Mouse (Mus musculus): ENCODE data around the gene Glod4. TPM values are rescaled to one million over a fixed set of nuclear protein-coding genes. Genes with fewer than 3 reads are reported as not detected.
A peak's percentile ranks its signal among the peaks of the same experiment; 100 is the strongest.

Glod4 gene
- polyA plus RNA-seq, 1 experiment from 2014 or later, result 112 TPM

DNA sequence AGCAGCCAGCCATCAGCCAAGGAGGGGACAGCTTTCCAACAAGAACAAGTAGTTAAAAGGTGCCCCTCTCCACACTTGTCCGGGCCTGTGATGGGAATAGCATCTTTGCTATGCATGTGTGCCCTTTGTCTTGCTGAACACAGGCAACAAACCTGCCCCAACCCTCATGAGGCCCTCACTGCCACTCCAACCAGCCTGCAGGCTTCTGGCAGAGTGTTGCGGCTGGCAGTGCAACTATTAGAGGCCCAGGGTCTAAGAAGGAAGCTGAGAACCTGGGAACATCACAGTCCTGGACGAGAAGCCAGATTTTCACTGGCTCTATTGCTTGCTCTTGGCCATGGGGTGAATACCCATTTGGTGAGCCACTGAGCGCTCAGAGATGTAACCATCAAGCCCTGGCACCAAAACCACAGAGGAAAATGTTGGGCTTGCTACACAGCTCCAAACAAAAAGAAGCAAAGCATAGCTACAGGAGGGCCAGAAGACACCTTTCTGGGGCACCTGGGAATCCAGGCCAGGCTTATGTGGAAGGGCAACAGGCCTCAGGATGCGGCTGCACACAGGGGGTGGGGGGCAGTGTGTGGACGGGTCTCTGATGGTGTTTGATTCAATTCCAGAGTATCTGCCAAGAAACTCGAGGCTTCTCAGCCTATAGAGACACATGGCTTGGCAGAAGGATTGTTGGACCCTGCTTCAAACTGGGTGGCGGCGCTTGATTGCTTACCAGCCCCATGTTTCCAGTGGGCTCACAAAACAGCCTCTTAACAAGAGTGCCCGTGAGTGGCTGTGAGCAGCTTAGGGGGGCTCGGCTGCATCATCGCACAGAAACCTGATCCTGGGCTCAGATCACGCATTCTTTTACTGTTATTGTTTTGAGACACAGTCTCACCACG is 35.7 kb upstream of the Glod4 start:
- H3K27ac ChIP-seq (replicated peaks), result peak overlapping the region; percentile 38
- WGBS, result 53% methylated on average over 14 of the region's 14 CpGs
- H3K9ac ChIP-seq (replicated peaks), result no peak overlapping the region
- 0 out of 2 replicates have a peak, but pooled peaks cover 2% of the 10 kb centered on the region for H3K36me3 ChIP-seq
- H3K9me3 ChIP-seq (replicated peaks), result no peaks in the 10 kb centered on the region
- no peak for ATAC-seq (ENCODE audit: low FRiP score)
- H3K4me2 ChIP-seq, result no peak overlapping the region
- no peak overlapping the region for H3K4me3 ChIP-seq (replicated peaks)
- peaks cover 21% of the 10 kb centered on the region for H3K4me1 ChIP-seq
- H3K27me3 ChIP-seq (replicated peaks), result no peaks in the 10 kb centered on the region

GRCm38 (mm10) chr11:76272440-76272839 is 28.9 kb upstream of the Glod4 start:
- H3K27me3 ChIP-seq (replicated peaks), result no peaks in the 10 kb centered on the region
- H3K9ac ChIP-seq (replicated peaks), result no peak overlapping the region
- H3K4me2 ChIP-seq, result no peak overlapping the region
- H3K27ac ChIP-seq (replicated peaks), result no peak overlapping the region
- H3K4me1 ChIP-seq, result peaks cover 13% of the 10 kb centered on the region
- WGBS, result 78% methylated on average over 4 of the region's 4 CpGs
- no peak overlapping the region for H3K4me3 ChIP-seq (replicated peaks)
- 0 out of 2 replicates have a peak, but pooled peaks cover 2% of the 10 kb centered on the region for H3K36me3 ChIP-seq
- H3K9me3 ChIP-seq (replicated peaks), result no peaks in the 10 kb centered on the region
- ATAC-seq (ENCODE audit: low FRiP score), result no peak

DNA sequence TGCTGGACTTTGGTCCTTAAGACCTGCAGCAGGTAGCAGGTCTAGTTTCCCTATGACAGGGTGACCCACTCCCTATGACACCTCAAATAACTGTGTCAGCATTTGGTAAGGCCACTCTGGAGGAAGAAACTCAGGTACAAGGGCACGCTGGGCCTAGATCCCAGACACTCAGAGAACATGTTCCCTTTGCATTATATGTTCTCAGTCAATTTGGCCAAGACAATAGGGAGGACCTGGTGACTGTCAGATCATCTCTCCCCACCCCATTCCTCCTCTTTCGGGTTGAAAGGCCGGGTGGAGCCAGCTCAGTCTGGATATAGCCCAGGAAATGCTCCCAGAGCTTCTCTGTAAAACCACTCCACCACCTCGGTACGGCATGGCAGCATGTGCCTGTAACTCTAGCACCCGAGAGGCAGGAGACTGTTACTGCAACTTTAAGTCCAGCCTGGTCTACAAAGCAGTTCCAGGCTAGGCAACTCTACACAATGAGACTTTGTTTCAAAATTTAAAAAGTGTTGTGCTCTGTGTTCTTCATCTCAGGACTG is 25.1 kb upstream of the Glod4 start:
- H3K4me2 ChIP-seq, result no peak overlapping the region
- no peak for ATAC-seq (ENCODE audit: low FRiP score)
- no peaks in the 10 kb centered on the region for H3K36me3 ChIP-seq
- peak overlapping the region; percentile 78 for H3K27ac ChIP-seq (replicated peaks)
- H3K27me3 ChIP-seq (replicated peaks), result no peaks in the 10 kb centered on the region
- H3K4me1 ChIP-seq, result peaks cover 22% of the 10 kb centered on the region
- WGBS, result 59% methylated on average over 6 of the region's 6 CpGs
- no peak overlapping the region; the same call in 1 of the 2 replicates for H3K9ac ChIP-seq (replicated peaks)
- H3K4me3 ChIP-seq (replicated peaks), result no peak overlapping the region
- no peaks in the 10 kb centered on the region for H3K9me3 ChIP-seq (replicated peaks)

- no peak overlapping the region for H3K4me3 ChIP-seq (replicated peaks)
- H3K27ac ChIP-seq (replicated peaks), result peak overlapping the region; percentile 78
- no peak overlapping the region for H3K4me2 ChIP-seq
- no peaks in the 10 kb centered on the region for H3K27me3 ChIP-seq (replicated peaks)
- peak; percentile 67 for ATAC-seq (ENCODE audit: low FRiP score)
- H3K9ac ChIP-seq (replicated peaks), result no peak overlapping the region; the same call in 1 of the 2 replicates
- H3K9me3 ChIP-seq (replicated peaks), result no peaks in the 10 kb centered on the region
- peaks cover 25% of the 10 kb centered on the region for H3K4me1 ChIP-seq
- no peaks in the 10 kb centered on the region for H3K36me3 ChIP-seq
- 25% methylated on average over 5 of the region's 5 CpGs for WGBS
Observed at GRCm38 (mm10) chr11:76268001-76268459, 24.5 kb upstream of the Glod4 start.

DNA sequence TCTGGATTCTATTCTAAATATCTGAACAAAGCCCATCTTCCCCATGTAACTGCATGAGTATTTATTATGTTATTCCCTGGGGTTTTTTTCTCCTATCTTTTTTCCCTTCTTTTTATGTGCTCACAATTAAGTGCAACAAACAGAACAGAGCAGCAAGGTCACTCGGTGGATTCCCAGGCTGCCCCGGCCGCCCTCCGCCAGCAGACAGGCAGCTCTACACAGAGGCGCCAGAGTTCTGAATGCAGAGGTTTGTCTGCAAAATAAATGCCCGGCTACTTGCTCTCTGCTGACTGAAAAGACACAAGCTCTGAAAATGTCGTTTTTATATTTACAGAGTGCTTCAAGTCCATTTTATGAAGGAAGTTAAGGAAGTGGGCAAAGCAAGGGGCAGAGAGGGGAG is 24.0 kb upstream of the Glod4 start:
- Histone ChIP-seq H3K9ac (replicated peaks) (no peak overlapping the region), H3K4me1 (peaks cover 30% of the 10 kb centered on the region), H3K9me3 (replicated peaks) (no peaks in the 10 kb centered on the region), H3K4me3 (replicated peaks) (no peak overlapping the region), H3K4me2 (no peak overlapping the region), H3K27me3 (replicated peaks) (no peaks in the 10 kb centered on the region), H3K36me3 (no peaks in the 10 kb centered on the region), H3K27ac (replicated peaks) (peak overlapping the region; percentile 78)
- WGBS, result 24% methylated on average over 7 of the region's 7 CpGs
- ATAC-seq (ENCODE audit: low FRiP score), result no peak; the same call in 1 of the 2 replicates

DNA sequence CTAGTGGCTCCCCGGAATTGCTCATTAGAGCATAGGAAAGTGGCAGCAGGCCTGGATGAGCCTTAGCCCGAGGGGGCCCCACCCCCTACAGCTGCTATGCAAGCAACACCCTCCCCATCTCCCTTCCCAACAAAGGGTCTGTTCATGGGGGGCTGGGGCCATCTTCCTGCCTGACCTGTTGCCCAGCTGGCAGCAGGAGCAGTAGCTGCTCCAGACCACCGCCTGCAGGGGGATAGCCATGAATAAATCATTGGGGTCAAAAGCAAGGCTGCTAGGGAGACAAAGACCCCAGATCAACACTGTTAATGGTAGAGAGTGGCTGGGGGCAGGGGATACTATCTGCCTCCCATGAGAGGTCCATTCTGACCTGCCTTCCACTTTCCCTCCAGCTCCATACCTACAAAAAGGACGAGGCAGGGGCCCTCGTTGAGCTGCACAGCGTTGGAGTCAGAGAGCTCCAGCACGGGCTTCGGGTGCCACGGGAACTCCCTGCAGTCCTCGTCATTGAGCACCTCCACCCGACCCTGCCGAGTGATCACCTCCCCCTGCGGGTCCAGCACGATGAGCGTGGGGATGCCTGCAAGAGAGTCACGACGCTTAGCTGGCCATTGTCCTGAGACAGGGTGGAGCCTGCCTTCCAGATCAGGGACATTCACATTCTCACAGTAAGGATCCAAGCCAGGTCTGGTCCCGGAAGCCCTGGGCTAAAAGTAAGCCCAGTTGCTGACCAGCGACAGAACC is 19.3 kb upstream of the Glod4 start:
- H3K27me3 ChIP-seq (replicated peaks), result no peaks in the 10 kb centered on the region
- ATAC-seq (ENCODE audit: low FRiP score), result no peak
- H3K4me3 ChIP-seq (replicated peaks), result no peak overlapping the region
- 8% methylated on average over 19 of the region's 19 CpGs for WGBS
- peaks cover 5% of the 10 kb centered on the region for H3K36me3 ChIP-seq
- peaks cover 40% of the 10 kb centered on the region for H3K4me1 ChIP-seq
- H3K27ac ChIP-seq (replicated peaks), result no peak overlapping the region
- H3K9ac ChIP-seq (replicated peaks), result no peak overlapping the region
- peak overlapping the region; percentile 7; the same call in 1 of the 2 replicates for H3K4me2 ChIP-seq
- no peaks in the 10 kb centered on the region for H3K9me3 ChIP-seq (replicated peaks)

DNA sequence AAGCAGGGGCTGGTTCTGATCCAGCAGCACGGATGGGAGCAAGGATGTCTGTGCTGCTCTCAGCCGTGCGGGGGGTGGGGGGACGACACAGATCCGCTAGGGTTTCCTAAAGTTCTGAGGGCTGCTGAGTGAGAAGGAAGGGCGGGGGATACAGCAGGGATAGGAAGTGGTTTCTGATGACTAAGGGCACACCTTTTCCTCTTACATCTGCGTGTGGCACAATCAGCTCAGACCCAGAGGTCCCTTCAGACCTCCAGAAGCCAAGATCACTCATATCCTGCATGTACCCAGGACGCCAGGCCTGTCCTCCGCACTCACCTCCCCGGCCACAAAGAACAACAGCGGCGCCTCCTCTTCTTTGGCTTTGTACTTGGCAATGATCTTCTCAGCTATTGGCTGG is 17.7 kb upstream of the Glod4 start:
- no peak overlapping the region for H3K4me2 ChIP-seq
- peaks cover 29% of the 10 kb centered on the region for H3K4me1 ChIP-seq
- peaks cover 5% of the 10 kb centered on the region for H3K36me3 ChIP-seq
- H3K4me3 ChIP-seq (replicated peaks), result no peak overlapping the region
- 74% methylated on average over 12 of the region's 12 CpGs for WGBS
- no peak for ATAC-seq (ENCODE audit: low FRiP score)
- H3K9ac ChIP-seq (replicated peaks), result no peak overlapping the region
- no peak overlapping the region for H3K27ac ChIP-seq (replicated peaks)
- H3K27me3 ChIP-seq (replicated peaks), result no peaks in the 10 kb centered on the region
- H3K9me3 ChIP-seq (replicated peaks), result no peaks in the 10 kb centered on the region

DNA sequence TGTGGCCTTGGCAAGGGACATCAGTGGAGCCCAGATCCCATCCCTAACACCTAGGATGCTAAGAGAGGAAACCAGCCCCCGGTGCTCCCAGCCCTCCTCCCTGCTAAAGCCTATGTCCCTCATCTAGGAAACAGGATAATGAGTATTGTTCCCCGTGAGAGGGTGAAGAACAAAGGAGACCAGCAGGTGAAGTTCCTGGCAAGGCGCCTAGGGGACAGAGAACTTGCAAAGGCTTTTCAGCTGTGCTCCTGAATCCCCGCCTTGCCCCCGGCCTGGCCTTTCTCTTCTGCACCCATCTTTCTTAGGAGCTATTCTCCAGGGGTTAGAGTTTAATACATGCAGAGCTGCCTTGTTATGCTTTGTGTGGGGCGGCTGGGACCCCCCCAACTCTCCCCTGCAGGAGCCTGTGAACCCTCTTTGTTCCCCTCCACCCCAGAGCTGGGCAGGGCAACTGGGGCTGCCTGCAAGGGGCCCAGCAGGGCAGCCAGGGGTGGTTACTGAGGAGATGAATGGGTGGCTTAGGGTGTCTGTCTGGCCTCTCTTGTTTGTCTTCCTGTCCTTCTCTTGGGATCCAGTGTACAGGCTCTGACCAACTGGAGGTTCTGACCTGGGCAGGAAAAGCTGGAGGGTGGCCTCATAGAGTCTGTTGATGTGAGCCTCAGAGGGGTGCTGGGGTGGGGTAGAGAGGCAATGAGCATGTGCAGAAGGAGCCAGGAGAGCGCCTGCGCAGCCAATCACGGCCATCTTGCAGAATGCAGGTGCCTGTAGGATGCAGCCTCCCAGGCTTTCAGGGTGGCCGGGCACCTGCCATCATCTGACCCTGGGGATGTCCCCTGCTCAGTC is 16.9 kb upstream of the Glod4 start:
- Histone ChIP-seq H3K4me2 (no peak overlapping the region), H3K27me3 (replicated peaks) (no peaks in the 10 kb centered on the region), H3K9me3 (replicated peaks) (no peaks in the 10 kb centered on the region), H3K4me1 (peaks cover 31% of the 10 kb centered on the region), H3K27ac (replicated peaks) (0 out of 2 replicates have a peak overlapping the region, but pooled peaks have one; percentile 11), H3K4me3 (replicated peaks) (no peak overlapping the region), H3K9ac (replicated peaks) (no peak overlapping the region), H3K36me3 (peaks cover 5% of the 10 kb centered on the region)
- 38% methylated on average over 10 of the region's 10 CpGs for WGBS
- ATAC-seq (ENCODE audit: low FRiP score), result no peak

DNA sequence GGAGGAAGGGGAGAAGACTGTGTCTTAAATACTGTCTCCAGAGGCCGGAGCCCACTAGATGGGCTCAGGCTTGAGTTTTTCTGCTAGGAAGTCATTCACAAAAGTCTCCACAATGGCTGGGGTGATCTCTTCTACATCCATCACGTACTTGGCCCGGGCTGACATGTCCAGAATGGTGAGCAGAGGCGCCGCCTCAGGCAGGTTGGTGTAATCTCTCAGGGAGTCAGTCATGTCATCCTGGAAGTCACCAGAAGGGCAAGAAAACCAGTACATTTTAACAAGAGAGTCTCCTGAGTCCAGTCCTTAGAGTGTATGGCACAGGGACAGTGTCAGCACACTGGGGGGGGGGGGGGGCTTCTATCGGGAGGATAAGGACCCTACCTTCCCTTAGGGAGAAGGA is 15.0 kb upstream of the Glod4 start:
- Histone ChIP-seq H3K27ac (replicated peaks) (no peak overlapping the region), H3K9ac (replicated peaks) (no peak overlapping the region), H3K36me3 (peaks cover 5% of the 10 kb centered on the region), H3K4me2 (no peak overlapping the region), H3K4me3 (replicated peaks) (no peak overlapping the region), H3K4me1 (peaks cover 43% of the 10 kb centered on the region), H3K9me3 (replicated peaks) (no peaks in the 10 kb centered on the region), H3K27me3 (replicated peaks) (no peaks in the 10 kb centered on the region)
- 75% methylated on average over 6 of the region's 6 CpGs for WGBS
- ATAC-seq (ENCODE audit: low FRiP score), result no peak

- no peaks in the 10 kb centered on the region for H3K27me3 ChIP-seq (replicated peaks)
- 77% methylated on average over 4 of the region's 4 CpGs for WGBS
Observed at GRCm38 (mm10) chr11:76257386-76257785, 13.9 kb upstream of the Glod4 start.

GRCm38 (mm10) chr11:76256129-76256528 is 12.6 kb upstream of the Glod4 start:
- Histone ChIP-seq H3K27me3 (replicated peaks) (no peaks in the 10 kb centered on the region), H3K27ac (replicated peaks) (0 out of 2 replicates have a peak overlapping the region, but pooled peaks have one; percentile 13)

More at GRCm38 (mm10) chr11:76257386-76257785, 13.9 kb upstream of the Glod4 start:
- H3K27ac ChIP-seq (replicated peaks), result no peak overlapping the region
- H3K4me2 ChIP-seq, result no peak overlapping the region
- no peak overlapping the region for H3K9ac ChIP-seq (replicated peaks)
- no peaks in the 10 kb centered on the region for H3K9me3 ChIP-seq (replicated peaks)
- peaks cover 36% of the 10 kb centered on the region for H3K4me1 ChIP-seq
- no peak for ATAC-seq (ENCODE audit: low FRiP score)
- H3K36me3 ChIP-seq, result peaks cover 5% of the 10 kb centered on the region
- H3K4me3 ChIP-seq (replicated peaks), result no peak overlapping the region

More at GRCm38 (mm10) chr11:76256129-76256528, 12.6 kb upstream of the Glod4 start:
- Histone ChIP-seq H3K4me2 (no peak overlapping the region), H3K9me3 (replicated peaks) (no peaks in the 10 kb centered on the region), H3K4me1 (peaks cover 32% of the 10 kb centered on the region), H3K36me3 (peaks cover 8% of the 10 kb centered on the region), H3K4me3 (replicated peaks) (no peak overlapping the region), H3K9ac (replicated peaks) (no peak overlapping the region)
- WGBS, result 30% methylated on average over 5 of the region's 5 CpGs
- ATAC-seq (ENCODE audit: low FRiP score), result no peak

All from neural tube, embryonic 15.5 days (tissue).